Mouse (Mus musculus): ENCODE measurements around the gene Sult2a4. TPM values are rescaled to one million over a fixed set of nuclear protein-coding genes. Genes with fewer than 3 reads are reported as not detected.
"Not testable (repeated sequence)": the region's sequence is repeated elsewhere in the genome, so short reads cannot be mapped to it uniquely, and the experiment has no call there.

Sult2a4 gene
- polyA plus RNA-seq (2015; fragmentation: Nextera tagmentation; extraction: Ambion mirVana) = not detected in 2 replicates

DNA sequence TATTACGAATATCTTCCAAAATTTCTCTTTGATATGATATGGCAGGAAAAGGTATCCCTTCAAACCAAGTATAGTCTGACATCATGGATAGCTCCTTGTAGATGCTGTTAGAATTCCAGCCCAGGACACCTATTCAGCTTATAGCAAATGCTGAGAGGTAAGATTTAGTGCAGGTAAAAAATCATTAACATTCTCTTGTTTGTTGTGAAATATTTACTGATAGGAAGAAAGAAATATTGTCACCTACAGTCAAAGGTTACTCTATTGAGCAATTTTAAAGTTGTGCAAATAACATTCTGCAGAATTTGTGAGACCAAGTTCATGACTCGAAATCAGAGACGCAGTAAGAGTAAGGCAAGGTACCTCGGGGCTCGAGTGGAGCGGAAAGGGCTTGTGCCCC, at the start of gene Sult2a4:
Gene Sult2a4 (minus strand): TSS at position 101 of the 400 bp plus-strand sequence.
- not testable (repeated sequence) for H3K9me3 ChIP-seq (replicated peaks; ENCODE audit: control insufficient read depth, low read length); ATAC-seq (replicated peaks; ENCODE audit: extremely low read depth, insufficient read depth, low FRiP score); H3K36me3 ChIP-seq (ENCODE audit: control insufficient read depth, insufficient read depth); H3K4me3 ChIP-seq (ENCODE audit: low read length); H3K4me2 ChIP-seq (ENCODE audit: low read depth, low read length); H3K4me1 ChIP-seq (ENCODE audit: control insufficient read depth, insufficient read depth, low read length); H3K27me3 ChIP-seq (ENCODE audit: control insufficient read depth, insufficient read depth, low read length); H3K9ac ChIP-seq (ENCODE audit: low read length); H3K27ac ChIP-seq (ENCODE audit: low read length)
- WGBS = 84% methylated on average over 6 of the region's 6 CpGs

- not testable (repeated sequence) for H3K27ac ChIP-seq (ENCODE audit: low read length)
Measured at GRCm38 (mm10) chr7:14030831-14031230, 41.4 kb upstream of the Sult2a4 start.

DNA sequence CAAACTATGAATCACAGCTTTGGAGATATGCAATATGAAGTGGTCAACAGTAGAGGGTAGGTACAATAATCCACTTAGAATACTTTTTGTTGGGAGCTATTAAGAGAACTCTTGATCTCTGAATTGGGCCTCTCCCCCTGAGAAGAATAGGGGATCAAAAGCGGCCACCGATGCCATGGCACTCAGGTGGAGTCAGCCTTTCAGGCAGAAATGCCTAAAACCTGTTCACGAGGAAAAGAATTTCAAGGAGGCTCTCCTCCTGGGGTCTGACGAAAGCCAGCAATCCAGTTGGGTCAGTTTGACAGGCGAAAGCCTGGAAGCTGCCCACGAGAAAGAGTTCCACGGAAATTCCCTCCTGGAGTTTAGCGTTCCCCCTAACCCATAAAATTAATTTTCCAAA, 23.7 kb upstream of the Sult2a4 start:
- WGBS = 64% methylated on average over 8 of the region's 8 CpGs
- Histone ChIP-seq H3K27me3 (ENCODE audit: control insufficient read depth, insufficient read depth, low read length) (no peaks in the 10 kb centered on the region), H3K9ac (ENCODE audit: low read length) (no peak overlapping the region), H3K4me3 (ENCODE audit: low read length) (no peak overlapping the region), H3K4me2 (ENCODE audit: low read depth, low read length) (no peak overlapping the region), H3K27ac (ENCODE audit: low read length) (no peak overlapping the region), H3K36me3 (ENCODE audit: control insufficient read depth, insufficient read depth) (no peaks in the 10 kb centered on the region), H3K9me3 (replicated peaks; ENCODE audit: control insufficient read depth, low read length) (peaks cover 2% of the 10 kb centered on the region; the same call in 1 of the 2 replicates), H3K4me1 (ENCODE audit: control insufficient read depth, insufficient read depth, low read length) (no peaks in the 10 kb centered on the region)
- no peak for ATAC-seq (replicated peaks; ENCODE audit: extremely low read depth, insufficient read depth, low FRiP score)

More at GRCm38 (mm10) chr7:14030831-14031230, 41.4 kb upstream of the Sult2a4 start:
- H3K4me3 ChIP-seq (ENCODE audit: low read length); H3K27me3 ChIP-seq (ENCODE audit: control insufficient read depth, insufficient read depth, low read length); H3K9ac ChIP-seq (ENCODE audit: low read length); H3K9me3 ChIP-seq (replicated peaks; ENCODE audit: control insufficient read depth, low read length); H3K36me3 ChIP-seq (ENCODE audit: control insufficient read depth, insufficient read depth); ATAC-seq (replicated peaks; ENCODE audit: extremely low read depth, insufficient read depth, low FRiP score); H3K4me1 ChIP-seq (ENCODE audit: control insufficient read depth, insufficient read depth, low read length); H3K4me2 ChIP-seq (ENCODE audit: low read depth, low read length): not testable (repeated sequence)

GRCm38 (mm10) chr7:14010686-14011085, 21.3 kb upstream of the Sult2a4 start:
- not testable (repeated sequence) for H3K9me3 ChIP-seq (replicated peaks; ENCODE audit: control insufficient read depth, low read length); H3K4me1 ChIP-seq (ENCODE audit: control insufficient read depth, insufficient read depth, low read length); ATAC-seq (replicated peaks; ENCODE audit: extremely low read depth, insufficient read depth, low FRiP score); H3K4me2 ChIP-seq (ENCODE audit: low read depth, low read length); H3K27me3 ChIP-seq (ENCODE audit: control insufficient read depth, insufficient read depth, low read length); H3K27ac ChIP-seq (ENCODE audit: low read length); H3K4me3 ChIP-seq (ENCODE audit: low read length); H3K9ac ChIP-seq (ENCODE audit: low read length); H3K36me3 ChIP-seq (ENCODE audit: control insufficient read depth, insufficient read depth)

Other genes starting within 250 kb of the Sult2a4 start
- not detected in 2 replicates for gene Sult2a1, start 152.2 kb downstream of the Sult2a4 start, polyA plus RNA-seq (2015; fragmentation: Nextera tagmentation; extraction: Ambion mirVana)
- gene Sult2a3, start 133.4 kb upstream of the Sult2a4 start, polyA plus RNA-seq (2015; fragmentation: Nextera tagmentation; extraction: Ambion mirVana) = not detected in 2 replicates